Mouse (Mus musculus): Measurements from ENCODE around the gene Tfb1m.

Tfb1m gene

GRCm38 (mm10) chr17:3514316-3514715 lies 43.3 kb downstream of the Tfb1m start:
- no peak for DNase-seq (ENCODE audit: low spot score in 2 of 2)

GRCm38 (mm10) chr17:3509841-3510240 lies 47.7 kb downstream of the Tfb1m start:
- DNase-seq (ENCODE audit: low spot score in 2 of 2), result peak; percentile 45 to 67

- DNase-seq (ENCODE audit: low spot score in 2 of 2), result no peak
Observed at GRCm38 (mm10) chr17:3506508-3506907, 51.1 kb downstream of the Tfb1m start.

- DNase-seq (ENCODE audit: low spot score in 2 of 2), result no peak
Observed at GRCm38 (mm10) chr17:3505711-3506110, 51.9 kb downstream of the Tfb1m start.

GRCm38 (mm10) chr17:3500936-3501335 lies 56.6 kb downstream of the Tfb1m start:
- DNase-seq (ENCODE audit: low spot score in 2 of 2), result no peak

GRCm38 (mm10) chr17:3500076-3500475 lies 57.5 kb downstream of the Tfb1m start:
- no peak for DNase-seq (ENCODE audit: low spot score in 2 of 2)

- no peak for DNase-seq (ENCODE audit: low spot score in 2 of 2)
Observed at GRCm38 (mm10) chr17:3499468-3499867, 58.1 kb downstream of the Tfb1m start.

GRCm38 (mm10) chr17:3498580-3498979 lies 59.0 kb downstream of the Tfb1m start:
- no peak for DNase-seq (ENCODE audit: low spot score in 2 of 2)

- peak; percentile 40 to 72 for DNase-seq (ENCODE audit: low spot score in 2 of 2)
Observed at GRCm38 (mm10) chr17:3498086-3498485, 59.5 kb downstream of the Tfb1m start.

- no peak for DNase-seq (ENCODE audit: low spot score in 2 of 2)
Observed at GRCm38 (mm10) chr17:3496080-3496479, 61.5 kb downstream of the Tfb1m start.

GRCm38 (mm10) chr17:3495576-3495975 lies 62.0 kb downstream of the Tfb1m start:
- no peak for DNase-seq (ENCODE audit: low spot score in 2 of 2)

GRCm38 (mm10) chr17:3491667-3492066 lies 65.9 kb downstream of the Tfb1m start:
- no peak for DNase-seq (ENCODE audit: low spot score in 2 of 2)

GRCm38 (mm10) chr17:3491065-3491464 lies 66.5 kb downstream of the Tfb1m start:
- no peak for DNase-seq (ENCODE audit: low spot score in 2 of 2)

GRCm38 (mm10) chr17:3490216-3490895 lies 67.2 kb downstream of the Tfb1m start:
- no peak for DNase-seq (ENCODE audit: low spot score in 2 of 2)

GRCm38 (mm10) chr17:3487721-3488601 lies 69.6 kb downstream of the Tfb1m start:
- no peak for DNase-seq (ENCODE audit: low spot score in 2 of 2)

- DNase-seq (ENCODE audit: low spot score in 2 of 2), result no peak
Observed at GRCm38 (mm10) chr17:3487211-3487610, 70.4 kb downstream of the Tfb1m start.

GRCm38 (mm10) chr17:3485851-3486250 lies 71.7 kb downstream of the Tfb1m start:
- DNase-seq (ENCODE audit: low spot score in 2 of 2), result no peak

- DNase-seq (ENCODE audit: low spot score in 2 of 2), result no peak
Observed at GRCm38 (mm10) chr17:3483091-3483490, 74.5 kb downstream of the Tfb1m start.

- DNase-seq (ENCODE audit: low spot score in 2 of 2), result no peak
Observed at GRCm38 (mm10) chr17:3481576-3482575, 75.7 kb downstream of the Tfb1m start.

GRCm38 (mm10) chr17:3476546-3476945 lies 81.0 kb downstream of the Tfb1m start:
- no peak for DNase-seq (ENCODE audit: low spot score in 2 of 2)

GRCm38 (mm10) chr17:3472018-3472417 lies 85.6 kb downstream of the Tfb1m start:
- DNase-seq (ENCODE audit: low spot score in 2 of 2), result no peak
